Mouse (Mus musculus) intestine, embryonic 14.5 days (tissue): ENCODE results near the gene Nab2. TPM values are rescaled to one million over a fixed set of nuclear protein-coding genes. Genes with fewer than 3 reads are reported as not detected.
"Not testable (repeated sequence)": the region's sequence is repeated elsewhere in the genome, so short reads cannot be mapped to it uniquely, and the experiment has no call there.

Source experiments
- ATAC-seq: fragments of 200-750 bp; cut with Nextera tagmentation; replicated peaks from 2 replicates; pipeline ENCODE4 v1.8.0; 2017; ENCODE audit warnings: low read depth, moderate number of reproducible peaks, moderate TSS enrichment, moderate library complexity; ENCODE audit not compliant: low FRiP score, low TSS enrichment
- DNase-seq: peaks from one replicate; pipeline ENCODE4 v3.0.0-alpha.2; 2018; ENCODE audit warnings: low spot score
- H3K27ac ChIP-seq: fragments of 300-500 bp; sonication (generic); 2 replicates; pipeline ENCODE4 v1.5.1; 2014; ENCODE audit warnings: low read depth, mild to moderate bottlenecking, control low read depth
- H3K27me3 ChIP-seq: fragments of 300-500 bp; sonication (generic); replicated peaks from 2 replicates; pipeline ENCODE4 v1.6.1; 2014; ENCODE audit warnings: low read length, control low read depth; ENCODE audit not compliant: control insufficient read depth, insufficient read depth
- H3K36me3 ChIP-seq: fragments of 300-500 bp; sonication (generic); 2 replicates; pipeline ENCODE4 v1.6.1; 2014; ENCODE audit warnings: low read length, control low read depth; ENCODE audit not compliant: control insufficient read depth, insufficient read depth
- H3K4me1 ChIP-seq: fragments of 300-500 bp; sonication (generic); replicated peaks from 2 replicates; pipeline ENCODE4 v1.6.1; 2014; ENCODE audit warnings: low read length, control low read depth, mixed read lengths; ENCODE audit not compliant: control insufficient read depth, insufficient read depth
- H3K4me2 ChIP-seq: fragments of 300-500 bp; sonication (generic); 2 replicates; pipeline ENCODE4 v1.6.1; 2014; ENCODE audit warnings: low read length
- H3K4me3 ChIP-seq: fragments of 300-500 bp; sonication (generic); 2 replicates; pipeline ENCODE4 v1.5.1; 2014; ENCODE audit warnings: low read depth, low read length, control low read depth, mixed read lengths
- H3K9ac ChIP-seq: fragments of 300-500 bp; sonication (generic); 2 replicates; pipeline ENCODE4 v1.6.1; 2014; ENCODE audit warnings: mild to moderate bottlenecking, low read length
- H3K9me3 ChIP-seq: fragments of 300-500 bp; sonication (generic); 2 replicates; pipeline ENCODE4 v1.6.1; 2016; ENCODE audit warnings: low read length, control low read depth; ENCODE audit not compliant: control insufficient read depth
- WGBS: fragments of 180-500 bp; shearing (Covaris S2); extraction: QIAGEN DNeasy Blood & Tissue Kit; methylation state at CpG from one replicate; pipeline ENCODE4 v1.1.7; 2014; 5-methylcytosine and 5-hydroxymethylcytosine counted together
- polyA plus RNA-seq: library from polyadenylated mRNA; unstranded; fragments of >200 nt; fragmentation: Nextera tagmentation; extraction: Ambion mirVana; gene quantifications from 2 replicates; pipeline ENCODE4 v1.2.1, GENCODE M21; 2014

The Nab2 gene
- polyA plus RNA-seq, 1 experiment from 2014 or later = 7.5 TPM

DNA sequence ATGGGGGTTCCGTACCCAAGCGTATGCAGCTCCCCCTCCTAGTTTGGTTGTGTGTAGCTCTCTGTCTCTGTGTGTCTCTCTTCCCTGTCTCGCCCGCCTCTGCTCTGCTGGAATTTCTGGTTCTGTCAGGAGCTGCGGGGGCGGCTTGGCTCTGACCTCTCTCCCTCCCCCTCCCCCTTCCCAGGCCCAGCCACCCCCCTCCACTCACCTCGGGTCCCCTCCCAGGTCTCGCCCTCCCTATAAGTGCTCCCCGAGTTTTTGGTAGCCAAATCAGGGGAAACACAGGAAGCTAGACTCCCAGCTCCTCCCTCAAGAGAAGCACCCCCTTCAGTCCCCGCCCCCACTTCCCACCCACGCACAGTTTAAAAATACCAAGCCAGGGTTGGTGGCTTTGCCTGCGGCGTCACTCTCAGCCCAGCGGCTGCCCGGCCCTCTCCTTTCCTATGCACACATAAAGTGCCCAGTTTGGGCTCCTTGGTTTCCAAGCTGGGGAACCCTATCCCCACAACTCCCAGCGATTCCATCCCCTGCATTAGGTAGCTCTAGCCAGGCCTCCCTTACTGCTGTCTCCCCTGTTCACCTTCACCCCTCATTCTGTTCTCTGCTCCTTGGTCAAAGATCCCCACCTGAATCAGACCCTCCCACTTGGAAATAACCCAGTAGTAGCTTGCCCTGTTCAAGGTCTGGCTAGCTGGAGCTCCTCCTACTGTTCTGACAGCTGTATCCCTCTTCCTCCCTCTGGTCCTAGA, 6.3 kb downstream of the Nab2 start:
- Histone ChIP-seq H3K4me2 (peak overlapping the region; percentile 44), H3K9me3 (no peaks in the 10 kb centered on the region), H3K36me3 (peaks cover 36% of the 10 kb centered on the region), H3K4me1 (peaks cover 52% of the 10 kb centered on the region), H3K27me3 (peaks cover 4% of the 10 kb centered on the region; the same call in 1 of the 2 replicates), H3K4me3 (peak overlapping the region; percentile 24), H3K27ac (peak overlapping the region; percentile 69), H3K9ac (no peak overlapping the region; the same call in 1 of the 2 replicates)
- DNase-seq = peak; percentile 76
- ATAC-seq = peak; percentile 16
- WGBS = 3% methylated on average over 16 of the region's 16 CpGs

DNA sequence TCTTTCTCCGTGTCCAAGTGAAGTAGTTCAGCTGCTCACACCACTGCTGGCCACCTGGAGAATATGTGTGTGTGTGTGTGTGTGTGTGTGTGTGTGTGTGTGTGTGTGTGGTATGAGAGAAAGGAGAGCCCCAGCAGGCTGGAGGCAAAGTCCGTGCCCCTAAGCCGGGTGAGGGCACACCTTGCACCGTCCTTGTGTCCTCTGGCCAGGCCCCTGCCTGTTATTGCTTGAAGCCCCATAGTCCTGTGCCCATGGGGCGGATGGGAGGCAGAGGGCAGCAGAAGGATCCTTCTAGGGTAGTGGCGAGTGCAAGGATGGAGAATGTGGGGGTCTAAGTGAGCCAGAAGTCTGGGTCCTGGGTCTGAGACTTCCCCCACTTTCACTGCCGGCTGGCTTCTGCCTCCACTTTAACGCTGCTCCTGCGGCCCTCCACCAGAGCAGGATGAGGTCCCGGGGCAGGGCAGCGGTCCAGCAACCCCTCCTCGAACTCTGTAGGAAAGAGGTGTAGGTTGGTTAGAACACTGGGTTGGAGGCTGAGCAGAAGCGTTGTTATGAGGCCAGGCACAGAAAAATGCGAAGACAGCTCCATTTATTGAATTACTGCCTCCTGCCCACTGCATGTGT, 7.0 kb downstream of the Nab2 start:
- no peaks in the 10 kb centered on the region for H3K9me3 ChIP-seq
- H3K4me3 ChIP-seq = peak overlapping the region; percentile 24
- peak overlapping the region; percentile 69 for H3K27ac ChIP-seq
- H3K27me3 ChIP-seq = peaks cover 4% of the 10 kb centered on the region; the same call in 1 of the 2 replicates
- peaks cover 51% of the 10 kb centered on the region for H3K4me1 ChIP-seq
- H3K36me3 ChIP-seq = peaks cover 40% of the 10 kb centered on the region
- ATAC-seq (no peak), DNase-seq (no peak)
- 17% methylated on average over 14 of the region's 14 CpGs for WGBS
- no peak overlapping the region; the same call in 1 of the 2 replicates for H3K9ac ChIP-seq
- peak overlapping the region; percentile 44 for H3K4me2 ChIP-seq

GRCm38 (mm10) chr10:127659551-127659950, 8.8 kb downstream of the Nab2 start:
- no peak overlapping the region for H3K27ac ChIP-seq
- H3K4me3 ChIP-seq = no peak overlapping the region
- no peak for DNase-seq
- WGBS = 54% methylated on average over 1 of the region's 1 CpGs
- H3K4me2 ChIP-seq = no peak overlapping the region
- no peaks in the 10 kb centered on the region for H3K9me3 ChIP-seq
- no peaks in the 10 kb centered on the region for H3K27me3 ChIP-seq
- H3K9ac ChIP-seq = no peak overlapping the region
- no peak for ATAC-seq
- peaks cover 36% of the 10 kb centered on the region for H3K4me1 ChIP-seq
- H3K36me3 ChIP-seq = peaks cover 52% of the 10 kb centered on the region

DNA sequence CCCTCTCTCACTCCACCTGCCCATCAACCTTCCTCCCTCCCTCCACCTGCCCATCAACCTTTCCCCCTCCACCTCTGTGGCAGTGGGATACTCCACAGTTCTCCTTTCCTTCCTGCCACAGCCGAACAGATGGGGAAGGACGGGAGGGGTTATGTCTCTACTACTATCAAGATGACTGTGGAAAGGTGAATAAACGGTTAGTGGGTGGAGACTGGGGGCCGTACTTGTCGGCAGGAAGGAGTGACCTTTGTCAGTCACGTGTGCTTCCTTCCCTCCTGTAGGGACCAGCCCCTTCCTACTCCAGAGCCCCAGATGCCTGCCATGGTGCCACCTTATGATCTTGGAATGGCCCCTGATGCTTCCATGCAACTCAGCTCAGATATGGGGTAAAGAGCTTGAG, 10.3 kb downstream of the Nab2 start:
- no peaks in the 10 kb centered on the region for H3K9me3 ChIP-seq
- peaks cover 22% of the 10 kb centered on the region for H3K4me1 ChIP-seq
- no peak overlapping the region for H3K27ac ChIP-seq
- 0 out of 2 replicates have a peak overlapping the region, but pooled peaks have one; percentile 11 for H3K4me3 ChIP-seq
- DNase-seq (no peak), ATAC-seq (peak; percentile 45)
- H3K36me3 ChIP-seq = peaks cover 53% of the 10 kb centered on the region
- peak overlapping the region; percentile 30 for H3K4me2 ChIP-seq
- WGBS = 17% methylated on average over 6 of the region's 6 CpGs
- H3K27me3 ChIP-seq = no peaks in the 10 kb centered on the region
- H3K9ac ChIP-seq = no peak overlapping the region

DNA sequence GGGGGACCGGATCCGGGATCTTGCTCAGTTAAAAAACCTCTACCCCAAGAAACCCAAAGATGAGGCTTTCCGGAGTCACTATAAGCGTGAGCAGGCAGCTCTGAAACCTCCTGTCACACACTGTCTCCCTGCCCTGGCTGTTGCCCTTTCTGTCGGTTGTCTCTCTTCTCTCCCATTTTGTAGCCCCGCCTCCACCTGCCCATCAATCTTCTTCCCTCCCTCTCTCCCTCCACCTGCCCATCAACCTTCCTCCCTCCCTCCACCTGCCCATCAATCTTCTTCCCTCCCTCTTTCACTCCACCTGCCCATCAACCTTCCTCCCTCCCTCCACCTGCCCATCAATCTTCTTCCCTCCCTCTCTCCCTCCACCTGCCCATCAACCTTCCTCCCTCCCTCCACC, 10.8 kb downstream of the Nab2 start:
- 56% methylated on average over 6 of the region's 6 CpGs for WGBS
- not testable (repeated sequence) for H3K27me3 ChIP-seq, H3K9ac ChIP-seq, H3K4me3 ChIP-seq, H3K27ac ChIP-seq, DNase-seq, H3K4me2 ChIP-seq, H3K9me3 ChIP-seq, ATAC-seq
- H3K36me3 ChIP-seq = peaks cover 53% of the 10 kb centered on the region
- H3K4me1 ChIP-seq = peaks cover 17% of the 10 kb centered on the region

- H3K27ac ChIP-seq = no peak overlapping the region
- H3K36me3 ChIP-seq = peaks cover 65% of the 10 kb centered on the region
- no peaks in the 10 kb centered on the region for H3K27me3 ChIP-seq
- H3K9me3 ChIP-seq = no peaks in the 10 kb centered on the region
- DNase-seq (no peak), ATAC-seq (no peak)
- no peak overlapping the region for H3K9ac ChIP-seq
- 0 out of 2 replicates have a peak, but pooled peaks cover 2% of the 10 kb centered on the region for H3K4me1 ChIP-seq
- H3K4me3 ChIP-seq = no peak overlapping the region
- no peak overlapping the region for H3K4me2 ChIP-seq
- 73% methylated on average over 16 of the region's 16 CpGs for WGBS
Measured at GRCm38 (mm10) chr10:127654970-127655579, 13.3 kb downstream of the Nab2 start.

DNA sequence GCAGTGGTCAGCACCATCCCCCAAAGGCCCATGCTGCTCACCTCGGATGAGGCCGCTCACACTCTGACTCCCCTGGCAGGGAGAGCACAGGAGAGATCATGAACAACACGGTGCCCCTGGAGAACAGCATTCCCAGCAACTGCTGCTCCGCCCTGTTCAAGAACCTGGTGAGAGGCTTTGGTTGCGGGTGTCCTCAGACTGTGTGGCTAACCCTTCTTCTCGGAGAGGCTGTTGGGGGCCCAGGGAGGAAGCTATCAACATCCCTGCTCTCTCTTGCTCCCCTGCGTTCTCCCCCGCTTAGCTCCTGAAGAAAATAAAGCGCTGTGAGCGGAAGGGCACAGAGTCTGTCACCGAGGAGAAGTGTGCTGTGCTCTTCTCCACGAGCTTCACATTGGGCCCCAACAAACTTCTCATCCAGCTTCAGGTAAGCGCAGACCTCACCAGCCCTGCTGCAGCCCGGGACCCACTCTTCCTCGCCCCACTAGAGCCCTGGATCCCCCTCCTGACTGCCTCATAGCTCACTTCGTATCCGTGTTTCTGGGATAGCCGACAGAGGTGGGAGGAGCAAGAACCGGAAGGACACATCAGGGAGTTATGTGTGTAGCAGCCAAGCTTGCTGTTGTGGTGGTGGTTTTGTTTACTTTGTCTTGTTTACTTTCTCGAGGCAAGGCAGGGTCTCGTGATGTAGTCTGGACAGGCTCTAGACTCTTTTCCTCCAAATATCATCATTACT, 15.3 kb downstream of the Nab2 start:
- no peaks in the 10 kb centered on the region for H3K9me3 ChIP-seq
- peaks cover 64% of the 10 kb centered on the region for H3K36me3 ChIP-seq
- no peaks in the 10 kb centered on the region for H3K4me1 ChIP-seq
- H3K27ac ChIP-seq = no peak overlapping the region
- ATAC-seq (no peak), DNase-seq (no peak)
- no peaks in the 10 kb centered on the region for H3K27me3 ChIP-seq
- peak overlapping the region; percentile 18; the same call in 1 of the 2 replicates for H3K4me2 ChIP-seq
- H3K4me3 ChIP-seq = no peak overlapping the region
- WGBS = 46% methylated on average over 21 of the region's 21 CpGs
- H3K9ac ChIP-seq = no peak overlapping the region

- 51% methylated on average over 2 of the region's 2 CpGs for WGBS
- ATAC-seq = no peak
- no peak overlapping the region for H3K27ac ChIP-seq
Measured at GRCm38 (mm10) chr10:127645791-127646190, 22.6 kb downstream of the Nab2 start.

More at GRCm38 (mm10) chr10:127645791-127646190, 22.6 kb downstream of the Nab2 start:
- H3K9me3 ChIP-seq = no peaks in the 10 kb centered on the region
- H3K36me3 ChIP-seq = peaks cover 19% of the 10 kb centered on the region; the same call in 1 of the 2 replicates
- H3K4me3 ChIP-seq = no peak overlapping the region
- no peaks in the 10 kb centered on the region for H3K27me3 ChIP-seq
- no peak overlapping the region for H3K4me2 ChIP-seq
- DNase-seq = no peak
- no peak overlapping the region for H3K9ac ChIP-seq
- H3K4me1 ChIP-seq = peaks cover 16% of the 10 kb centered on the region; the same call in 1 of the 2 replicates
